Mouse (Mus musculus) right cerebral cortex, postnatal 4 days (tissue): ENCODE results near the gene Gcsh.

ENCODE experiments used
- DNase-seq: peaks from one replicate; pipeline ENCODE4 v3.0.0-alpha.2; 2022

The Gcsh gene

DNA sequence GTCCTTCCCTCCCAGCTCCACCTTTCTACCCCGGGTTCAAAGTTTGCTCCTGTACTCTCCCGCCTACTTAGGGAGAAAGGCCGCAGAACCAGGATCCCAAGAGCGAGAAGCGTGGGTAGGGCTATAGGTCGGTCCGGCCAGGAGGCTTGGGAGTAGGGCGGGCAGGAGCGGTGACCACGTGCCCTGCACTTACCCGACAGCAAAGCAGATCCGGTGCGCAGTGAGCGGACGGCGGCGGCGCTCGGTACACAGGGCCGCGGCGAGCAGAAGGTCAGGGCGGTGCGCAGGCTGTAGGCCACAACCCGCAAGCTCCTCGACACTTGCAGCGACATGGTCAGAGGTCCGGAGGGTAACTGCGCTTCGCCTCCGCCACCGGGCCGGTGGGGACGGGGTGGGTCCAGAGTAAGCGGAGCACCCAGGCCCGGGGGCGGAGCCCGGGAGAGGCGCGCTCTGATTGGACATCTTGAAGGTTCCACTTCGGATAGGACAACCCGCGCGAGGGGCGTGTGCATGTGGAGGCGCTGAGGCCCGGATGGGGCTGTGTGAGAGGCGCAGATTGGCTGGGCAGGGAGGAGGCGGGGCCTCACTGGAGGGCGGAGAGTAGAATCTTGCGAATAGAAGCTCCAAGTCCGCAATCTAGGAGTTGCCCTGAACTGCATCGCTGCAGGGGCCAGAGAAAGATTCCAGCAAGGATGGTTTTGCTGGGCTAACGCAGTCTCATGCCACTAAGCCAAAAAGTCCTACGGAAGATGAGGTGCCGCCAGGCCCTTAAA lies at the start of gene Gcsh:
TSS of gene Gcsh (minus strand) at position 443 of the 773 bp plus-strand sequence.
- peak; percentile 94 for DNase-seq

DNA sequence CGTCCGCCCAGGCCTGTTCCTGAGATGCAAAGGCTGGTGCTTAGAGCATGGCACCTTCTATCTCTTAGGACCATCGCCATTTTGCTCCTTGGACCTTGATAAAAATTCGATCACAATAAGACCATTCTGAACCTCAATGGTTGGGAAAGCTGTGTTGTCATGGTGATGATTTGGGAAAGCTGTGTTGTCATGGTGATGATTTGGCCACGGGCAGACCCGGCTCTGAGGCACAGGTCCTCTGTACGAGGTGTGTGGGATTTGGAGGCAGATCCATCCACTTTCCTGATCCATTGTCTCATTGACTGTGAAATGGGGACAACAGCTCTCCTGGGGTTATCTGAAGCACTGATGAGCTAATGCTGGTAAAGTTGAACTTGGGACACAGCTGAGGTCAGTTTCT lies 46.5 kb upstream of the Gcsh start:
- DNase-seq, result no peak

DNA sequence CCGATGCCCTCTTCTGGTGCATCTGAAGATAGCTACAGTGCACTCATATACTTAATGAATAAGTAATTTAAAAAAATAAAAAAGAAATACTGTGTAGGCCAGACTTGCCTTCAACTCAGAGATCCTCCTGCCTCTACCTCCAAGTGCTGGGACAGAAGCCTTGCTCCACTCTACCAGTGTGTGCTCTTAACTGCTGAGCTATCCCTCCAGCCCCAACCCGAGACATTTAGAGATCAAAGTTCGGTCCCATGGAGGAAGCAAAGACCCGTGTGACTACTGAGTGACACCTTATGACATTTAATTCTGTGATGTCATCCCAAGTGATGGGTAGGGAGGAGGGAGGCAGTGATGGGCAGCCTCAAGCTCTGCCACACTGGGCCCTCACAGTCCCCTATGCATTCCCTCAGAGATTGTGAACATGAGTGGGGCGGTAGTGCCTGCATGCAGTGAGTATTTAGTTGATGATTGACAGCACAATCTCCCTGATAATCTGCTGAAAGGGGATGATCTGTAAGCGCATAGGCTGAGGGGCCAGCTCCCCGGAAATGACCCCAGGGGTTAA lies 44.1 kb upstream of the Gcsh start:
- no peak for DNase-seq

DNA sequence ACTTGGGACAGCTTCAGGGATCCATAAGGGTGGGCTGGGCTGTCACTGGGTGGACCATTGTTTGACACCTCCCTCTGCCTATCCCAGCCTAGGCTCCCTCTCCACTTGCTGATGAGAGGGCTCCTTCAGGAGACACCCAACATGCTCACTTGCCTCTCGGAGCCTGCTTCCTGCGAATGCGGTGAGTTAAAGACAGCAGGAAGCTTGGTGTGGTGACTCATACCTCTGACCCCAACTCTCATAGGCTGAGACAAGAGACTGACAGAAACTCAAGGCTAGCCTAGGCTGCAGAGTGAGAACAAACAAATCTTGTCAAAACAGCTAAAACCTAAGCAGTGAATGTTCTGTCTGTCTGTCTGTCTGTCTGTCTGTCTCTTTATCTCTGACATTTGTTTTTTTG lies 40.1 kb upstream of the Gcsh start:
- no peak for DNase-seq

DNA sequence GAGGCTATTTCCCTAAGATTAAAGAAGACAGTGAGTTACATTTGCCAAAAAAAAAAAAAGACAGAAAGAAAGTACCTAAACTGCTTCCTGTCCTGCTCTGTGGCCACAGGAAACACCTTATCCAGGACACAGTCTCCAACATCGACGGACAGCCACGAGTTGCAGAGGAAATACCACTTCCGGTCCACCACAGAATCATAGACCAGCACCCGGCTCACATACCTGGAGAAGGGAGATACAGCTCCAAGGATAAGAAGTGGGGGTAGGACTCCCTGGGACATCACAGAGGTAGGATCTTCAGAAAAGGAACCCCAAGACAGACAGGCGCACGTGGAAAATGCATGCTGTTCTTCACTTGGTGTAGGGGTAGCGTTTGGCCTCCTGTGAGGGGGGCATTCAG lies 39.3 kb upstream of the Gcsh start:
- DNase-seq, result no peak

DNA sequence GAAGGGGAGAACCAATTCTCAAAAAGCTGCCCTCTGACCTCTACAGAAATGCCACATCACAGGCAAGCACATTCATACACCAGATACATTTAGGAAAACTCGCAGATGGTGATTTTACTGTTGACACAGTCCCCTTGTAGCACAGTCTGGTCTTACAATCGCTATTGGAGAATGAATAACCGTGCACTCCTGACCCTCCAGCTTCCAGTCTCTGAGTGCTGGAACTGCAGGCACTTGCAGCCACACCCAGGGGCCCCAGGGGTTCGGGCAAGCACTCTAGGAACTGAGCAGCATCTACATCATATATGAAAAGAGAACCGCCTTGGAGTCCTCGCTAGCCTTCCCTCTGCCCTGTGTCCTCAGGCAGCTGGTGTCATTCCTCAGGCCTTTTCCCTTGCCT lies 38.1 kb upstream of the Gcsh start:
- DNase-seq, result no peak

DNA sequence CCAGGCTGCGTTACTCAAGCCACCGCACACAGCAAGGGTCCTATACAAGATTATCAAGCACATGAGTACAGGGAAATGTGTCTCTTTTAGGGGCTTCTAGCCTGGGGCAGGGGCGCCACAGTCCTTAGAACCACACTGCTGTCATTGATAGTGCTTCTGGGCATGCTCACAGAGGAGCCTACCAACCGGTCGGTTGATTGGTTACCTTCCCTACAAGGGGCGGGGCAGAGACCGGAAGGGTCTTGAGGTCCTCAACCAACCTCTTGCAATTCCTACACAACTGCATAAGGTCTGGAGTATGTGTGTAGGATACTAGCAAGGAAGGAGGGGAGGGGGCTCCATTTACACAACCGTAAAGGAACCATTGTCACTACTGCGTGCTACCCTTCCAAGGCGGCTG lies 35.3 kb upstream of the Gcsh start:
- no peak for DNase-seq

DNA sequence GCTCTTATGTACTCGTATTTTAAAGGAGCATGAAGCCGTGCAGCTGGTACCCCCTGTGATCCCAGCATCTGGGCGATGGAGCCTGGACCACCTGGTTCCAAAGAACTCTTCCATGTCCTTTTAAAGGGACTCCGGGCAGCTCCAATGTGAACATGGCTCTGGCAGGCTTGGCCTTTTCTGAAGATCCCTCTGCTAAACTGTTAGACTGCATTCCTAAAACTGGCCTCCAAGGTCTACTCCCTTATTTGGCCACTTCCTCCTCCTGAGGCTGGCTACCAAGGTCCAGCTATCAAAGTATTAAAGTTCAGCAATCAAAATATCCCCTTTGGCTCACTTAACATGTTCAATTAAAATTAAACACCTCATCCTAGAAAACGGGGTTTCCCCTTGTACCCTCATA lies 34.3 kb upstream of the Gcsh start:
- no peak for DNase-seq

DNA sequence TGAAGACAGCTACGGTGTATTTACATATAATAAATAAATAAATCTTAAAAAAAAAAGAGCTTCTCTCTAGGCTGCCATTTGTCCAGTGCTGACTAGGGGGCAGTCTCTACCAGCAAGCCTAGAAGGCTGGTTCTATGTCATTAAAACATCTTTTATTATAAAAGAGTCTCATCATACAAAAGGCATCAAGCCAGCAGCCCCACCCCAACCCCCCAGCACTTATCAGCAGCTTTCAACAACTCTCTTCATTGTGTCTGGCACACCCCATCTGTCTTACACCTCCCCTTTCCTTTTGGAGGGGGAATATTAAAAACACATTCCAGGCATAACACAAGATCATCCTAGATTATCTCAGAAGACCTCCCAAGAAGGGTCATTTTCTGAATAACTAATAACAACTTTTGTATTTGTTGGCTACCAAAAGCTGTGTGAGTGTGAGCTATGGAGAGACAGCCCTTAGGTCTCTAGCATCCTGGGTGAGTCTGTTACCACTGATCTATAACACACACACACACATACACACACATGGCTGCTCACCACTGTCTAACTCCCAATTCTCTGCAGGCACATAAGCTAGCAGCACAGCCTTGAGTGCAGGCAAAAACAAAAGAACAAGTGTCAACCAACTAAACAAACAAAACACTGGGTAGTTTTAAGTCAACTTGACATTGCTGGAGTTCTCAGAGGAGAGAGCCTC lies 29.1 kb upstream of the Gcsh start:
- no peak for DNase-seq

DNA sequence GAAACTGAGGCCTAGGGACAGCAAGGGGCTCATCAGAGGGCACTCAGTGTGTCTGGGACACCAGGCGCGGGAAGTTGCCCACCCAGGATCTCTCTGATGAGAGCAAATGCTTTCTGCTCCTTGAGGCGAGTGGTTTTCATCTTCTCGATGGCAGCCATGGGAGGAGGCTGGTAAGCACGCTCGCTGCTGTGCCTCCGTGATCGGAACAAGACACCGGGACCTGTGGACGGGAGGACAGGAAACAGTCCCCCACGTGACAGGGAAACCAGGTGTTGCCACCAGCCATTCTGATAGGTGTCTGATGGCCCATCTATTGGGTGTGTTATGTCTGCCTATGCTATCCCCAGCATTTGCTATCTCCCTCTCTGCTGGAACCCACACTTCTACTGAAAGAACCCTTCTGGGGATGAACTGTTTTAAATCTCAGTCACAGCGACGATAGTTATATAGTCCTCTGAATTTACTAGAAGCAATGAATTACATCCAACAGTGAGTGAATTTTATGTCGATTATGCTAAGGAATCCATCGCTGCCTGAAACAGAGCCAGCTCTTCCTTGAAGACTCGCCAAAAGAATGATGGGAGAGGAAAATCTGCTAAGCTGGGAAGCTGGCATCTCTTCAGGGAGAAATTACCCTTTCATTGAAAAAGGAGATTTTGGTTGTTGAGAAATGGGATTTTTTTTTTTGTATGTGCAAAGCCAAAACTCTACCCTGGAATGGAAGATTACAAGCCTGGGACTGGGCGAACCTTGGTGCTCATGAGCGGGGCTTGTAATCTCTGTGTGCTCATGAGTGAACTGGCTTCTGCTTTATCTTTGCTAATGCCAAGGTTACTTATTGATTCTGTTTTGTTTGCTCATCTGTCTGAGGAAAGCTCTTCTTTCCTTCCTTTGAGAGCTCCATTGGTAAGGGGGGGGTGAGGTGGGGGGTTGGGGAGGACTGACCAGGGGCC lies 26.3 kb upstream of the Gcsh start:
- peak; percentile 73 for DNase-seq

DNA sequence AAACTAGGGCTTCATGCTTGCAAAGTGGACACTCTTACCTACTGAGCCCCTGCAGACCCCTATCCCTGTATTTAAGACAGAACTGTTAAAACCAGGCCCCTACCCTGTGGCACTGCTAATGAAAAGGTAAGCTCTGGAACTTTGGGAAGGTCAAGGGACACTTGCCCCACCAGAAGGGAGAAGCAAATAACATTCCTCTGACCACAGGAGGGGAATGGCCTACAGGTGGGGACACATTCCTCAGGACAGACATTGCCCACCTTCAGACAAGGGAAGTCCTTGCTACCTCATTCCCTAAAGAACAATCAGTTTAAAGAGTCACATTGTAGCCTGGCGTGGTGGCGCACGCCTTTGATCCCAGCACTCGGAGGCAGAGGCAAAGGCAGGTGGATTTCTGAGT lies 24.6 kb upstream of the Gcsh start:
- no peak for DNase-seq

DNA sequence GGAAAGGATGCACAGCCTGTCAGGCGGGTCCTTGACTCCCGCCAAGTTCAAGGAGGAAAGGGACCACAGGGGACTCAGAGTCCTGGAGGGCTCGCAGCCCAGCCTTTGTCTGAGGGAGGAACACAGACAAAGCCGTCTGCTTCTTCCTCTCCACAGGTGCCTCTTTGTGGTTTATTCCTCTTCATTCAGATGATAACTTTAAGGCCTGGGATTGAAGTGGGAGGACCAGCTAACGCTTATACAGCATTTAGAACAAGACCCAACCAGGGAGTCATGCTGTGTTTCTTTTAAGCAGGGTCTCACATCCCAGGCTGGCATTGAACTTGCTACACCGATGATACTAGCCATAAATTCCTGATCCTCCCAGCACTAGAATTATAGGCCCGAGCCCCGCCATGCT lies 23.7 kb upstream of the Gcsh start:
- no peak for DNase-seq

DNA sequence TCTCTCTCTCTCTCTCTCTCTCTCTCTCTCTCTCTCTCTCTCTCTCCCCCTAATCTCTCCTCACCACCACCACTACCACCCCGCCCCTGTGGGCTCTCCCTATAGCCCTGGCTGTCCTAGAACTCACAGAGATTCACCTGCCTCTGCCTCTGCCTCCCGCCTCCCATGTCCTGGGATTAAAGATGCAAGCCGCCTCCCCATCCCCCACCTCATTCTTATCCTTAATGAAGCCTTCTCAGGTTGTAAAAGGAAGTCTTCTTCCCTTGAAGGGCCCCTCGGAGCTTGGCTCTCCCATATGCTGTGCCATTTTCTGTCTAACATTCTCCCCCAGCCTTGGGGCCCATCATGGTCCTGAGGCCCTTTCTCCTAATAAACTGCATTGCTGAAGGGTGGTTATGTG lies 22.3 kb upstream of the Gcsh start:
- no peak for DNase-seq

DNA sequence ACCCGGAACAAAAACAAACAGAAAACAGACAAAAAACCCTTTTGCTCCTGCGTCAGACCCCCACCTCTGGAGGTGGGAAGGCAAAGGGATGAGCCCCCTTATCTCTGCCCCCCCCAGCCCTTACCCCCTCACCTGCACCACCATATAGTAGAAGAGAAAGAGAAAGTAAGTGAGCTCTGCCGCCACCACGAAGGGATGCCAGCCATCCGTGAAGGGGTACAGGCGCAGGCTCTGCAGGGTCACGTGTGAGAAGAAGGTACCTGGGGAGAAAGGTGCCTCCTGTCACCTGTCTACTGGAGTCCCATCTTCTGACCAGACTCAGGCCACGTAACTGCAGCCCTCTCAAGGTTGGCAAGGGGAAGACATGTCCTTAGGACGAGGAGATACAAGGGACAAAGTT lies 18.0 kb upstream of the Gcsh start:
- DNase-seq, result no peak

DNA sequence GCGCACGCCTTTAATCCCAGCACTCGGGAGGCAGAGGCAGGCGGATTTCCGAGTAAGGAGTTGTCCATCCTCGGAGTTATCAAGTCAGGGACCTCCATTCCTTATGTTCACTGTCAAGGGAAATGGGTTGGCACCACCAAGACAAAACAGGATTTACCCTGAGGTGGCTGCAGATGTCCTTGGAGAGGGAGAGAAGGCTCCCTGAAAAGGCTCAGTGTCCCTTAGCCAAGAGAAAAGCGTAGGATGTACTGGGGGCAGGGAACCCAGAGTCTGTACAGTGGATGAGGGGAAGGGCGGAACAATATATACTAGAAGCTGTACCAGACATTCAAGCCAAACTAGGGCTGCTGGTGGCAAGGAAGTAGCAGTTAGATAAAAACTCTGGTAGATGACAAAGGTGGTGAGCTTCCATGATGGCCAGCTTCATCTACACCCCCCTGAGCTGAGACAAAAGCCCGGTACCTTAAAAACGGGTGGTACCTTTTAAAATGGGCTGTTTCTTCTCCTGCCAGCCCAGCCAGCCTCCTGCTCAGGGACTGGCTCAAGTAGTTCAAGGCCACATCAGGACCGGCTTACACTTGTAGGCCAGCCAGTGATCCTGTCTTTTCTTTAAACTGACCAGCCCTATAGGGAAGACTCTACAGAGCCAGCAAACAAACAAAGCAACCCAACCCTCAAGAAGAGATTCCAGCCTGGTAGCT lies 829 bp upstream of the Gcsh start:
- DNase-seq, result no peak

DNA sequence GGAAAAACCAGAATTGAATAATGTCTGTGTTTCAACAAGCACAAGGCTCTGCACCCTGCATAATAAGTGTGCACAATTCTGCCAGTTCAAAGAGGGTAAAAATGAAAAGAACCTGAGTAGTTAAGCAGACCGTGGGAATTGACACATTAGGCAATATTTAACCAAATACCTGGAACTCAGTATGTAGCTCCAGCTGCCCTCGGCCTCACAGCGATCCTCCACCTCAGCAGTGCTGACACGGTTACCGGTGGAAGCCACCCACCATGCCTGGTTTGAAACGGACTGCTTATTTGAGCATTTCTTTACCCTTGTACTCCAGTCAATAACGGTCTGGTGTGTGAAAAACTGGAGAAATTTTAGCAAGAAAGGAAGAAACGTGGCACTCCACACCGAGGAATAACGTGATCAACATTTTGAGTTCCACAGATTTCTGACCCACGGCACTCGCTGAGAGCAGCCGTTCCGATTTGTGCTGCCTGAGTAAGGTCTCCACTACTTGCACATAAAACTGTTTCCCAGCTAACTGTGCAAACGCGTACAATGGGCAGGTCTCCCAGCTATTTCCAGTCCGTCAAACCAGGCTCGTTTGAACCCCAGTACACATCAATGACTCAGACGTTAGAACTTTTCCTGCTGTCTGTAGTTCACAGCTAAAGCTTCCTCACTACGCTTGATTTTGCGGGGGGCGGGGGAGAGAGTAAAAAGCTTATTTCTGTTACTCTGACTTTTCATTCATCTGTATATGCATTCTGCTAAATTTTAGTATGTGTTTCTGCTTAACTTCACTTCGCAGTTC lies 963 bp downstream of the Gcsh start:
- no peak for DNase-seq

DNA sequence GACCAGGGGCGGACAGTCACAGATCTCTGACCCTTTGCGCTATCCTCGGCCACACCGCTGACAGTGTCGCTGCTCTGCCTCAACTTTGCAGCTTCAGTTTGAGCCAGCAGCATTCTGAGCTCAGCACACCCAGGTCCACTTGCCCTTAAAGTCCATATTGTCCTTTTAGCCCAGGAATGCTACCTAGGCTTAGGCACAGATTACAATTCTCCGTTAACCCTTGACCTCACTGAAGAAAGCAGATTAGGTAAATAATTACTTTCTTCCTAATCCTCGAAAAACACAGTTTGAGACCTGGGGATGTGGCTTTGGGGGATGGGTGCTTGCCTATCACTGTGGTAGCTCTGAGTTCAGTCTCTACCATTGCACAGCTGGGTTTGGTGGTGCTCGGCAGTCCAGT lies 2.1 kb downstream of the Gcsh start:
- no peak for DNase-seq

DNA sequence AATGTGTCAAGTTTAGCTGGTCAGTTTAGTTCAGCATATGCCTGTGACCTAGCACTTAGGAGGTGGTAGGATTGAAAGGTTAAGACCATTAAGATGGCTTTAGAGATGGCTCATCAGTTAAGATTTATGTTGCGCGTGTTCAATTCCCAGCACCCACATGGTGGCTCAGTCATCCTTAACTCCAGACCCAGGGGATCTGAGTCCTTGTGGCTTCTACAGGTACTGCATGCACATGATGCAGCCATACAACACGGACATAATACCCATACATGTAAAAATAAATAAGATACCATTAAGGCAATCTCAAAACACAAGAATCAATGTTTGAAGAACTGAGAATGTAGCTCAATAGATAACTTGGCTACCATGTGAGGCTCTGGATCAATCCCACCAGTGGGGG lies 3.5 kb downstream of the Gcsh start:
- DNase-seq, result no peak

DNA sequence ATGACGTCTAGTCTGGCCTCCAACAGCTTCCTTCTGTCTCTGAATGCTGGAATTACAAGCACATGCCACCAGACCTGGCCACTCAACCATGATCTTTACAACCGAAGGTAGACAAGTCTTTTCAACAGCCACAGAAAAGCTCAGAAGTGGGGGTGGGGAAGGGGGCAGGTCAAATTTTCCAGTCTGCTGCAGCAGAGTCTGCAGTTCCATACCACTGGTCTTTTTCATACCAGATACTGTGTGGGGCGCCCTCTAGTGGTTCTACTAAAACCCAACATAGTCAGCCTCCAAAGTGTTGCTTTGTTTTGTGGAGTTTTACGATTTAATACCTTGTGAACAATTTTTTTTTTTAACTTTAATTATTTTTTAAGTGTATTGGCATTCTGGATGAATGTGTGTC lies 13.2 kb downstream of the Gcsh start:
- peak; percentile 60 for DNase-seq

DNA sequence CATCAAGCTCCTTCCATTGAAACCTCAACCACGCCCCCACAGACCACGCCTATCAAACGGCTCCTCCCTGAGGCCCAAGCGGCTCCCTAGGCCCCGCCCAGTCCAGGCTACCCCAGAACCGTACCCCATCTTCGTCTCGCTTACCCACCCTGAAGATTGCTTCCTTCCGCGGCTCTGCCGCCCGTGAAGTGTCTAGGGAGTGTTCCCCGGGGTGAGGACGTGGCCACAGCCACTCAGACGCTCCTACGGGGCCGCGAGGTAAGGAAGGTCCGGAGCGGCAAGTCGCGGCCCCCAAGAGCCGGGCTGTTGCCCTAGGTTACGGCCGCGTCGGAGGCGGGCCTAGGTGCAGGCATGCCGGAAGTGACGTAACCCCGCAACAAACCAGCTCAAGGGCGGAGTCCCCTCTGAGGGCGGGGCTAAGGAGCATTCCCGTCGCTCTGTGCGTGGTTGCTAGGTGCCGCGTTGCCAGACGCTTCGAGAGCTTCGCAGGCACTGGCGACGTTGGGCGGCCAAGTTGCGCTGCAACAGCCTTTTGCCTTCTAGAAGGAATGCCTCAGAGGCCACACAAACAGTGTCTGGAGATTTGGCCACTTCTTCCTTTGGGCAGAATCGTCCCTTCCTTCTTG lies 14.6 kb downstream of the Gcsh start, which contains the start of gene 1700030J22Rik:
TSS of gene 1700030J22Rik (minus strand) at position 329 of the 626 bp plus-strand sequence.
- peak; percentile 94 for DNase-seq

DNA sequence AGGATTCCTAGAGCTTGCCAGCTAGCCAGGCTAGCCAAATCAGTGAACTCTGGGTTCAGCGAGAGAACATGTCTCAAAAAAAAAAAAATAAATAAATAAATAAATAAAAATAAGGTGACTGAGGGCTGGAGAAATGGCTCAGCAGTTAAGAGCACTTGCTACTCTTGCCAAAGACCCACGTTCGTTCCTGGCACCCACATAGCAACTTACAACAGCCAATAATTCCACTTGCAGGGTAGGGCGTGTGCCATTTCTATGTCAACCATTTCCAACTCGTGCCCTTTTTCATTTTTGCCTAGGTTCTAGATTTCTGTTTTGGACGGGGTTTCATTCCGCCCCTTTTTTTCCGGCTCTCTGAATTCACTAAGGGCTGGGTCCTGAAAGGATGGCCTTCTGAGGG lies 15.3 kb downstream of the Gcsh start:
- DNase-seq, result no peak
